Mouse (Mus musculus): ENCODE data around the gene Cox16. TPM values are rescaled to one million over a fixed set of nuclear protein-coding genes. Genes with fewer than 3 reads are reported as not detected.
A peak's percentile ranks its signal among the peaks of the same experiment; 100 is the strongest.

The Cox16 gene
- total RNA-seq, 1 experiment, result 89.6 TPM

DNA sequence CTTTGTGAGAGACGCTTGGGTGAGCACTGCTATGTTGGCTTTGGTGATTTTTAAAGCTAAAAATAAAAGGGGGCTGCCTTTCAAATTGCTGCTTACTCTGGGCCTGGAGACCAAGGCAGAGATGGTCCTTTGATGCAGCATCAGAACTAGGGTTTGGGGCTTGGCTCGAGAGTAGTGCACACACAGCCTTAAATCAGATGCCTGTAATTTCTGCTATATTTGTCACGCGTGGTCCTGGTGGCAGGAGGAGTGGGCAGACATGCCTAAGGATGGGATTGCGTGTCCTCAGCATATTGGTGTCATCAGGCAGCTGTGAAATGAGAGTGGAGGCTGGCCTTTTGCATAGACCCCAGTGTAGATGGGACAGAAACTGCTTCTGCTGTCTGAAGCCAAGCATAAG lies 151.1 kb downstream of the Cox16 start:
- no peak overlapping the region for H3K4me3 ChIP-seq (ENCODE audit: insufficient read depth in 1 of 2, low read depth in 1 of 2, low read length in 2 of 2, poor library complexity in 1 of 2, severe bottlenecking in 1 of 2)
- no peaks in the 10 kb centered on the region; a peak in 1 of 4 replicates for H3K4me1 ChIP-seq (ENCODE audit: control insufficient read depth in 2 of 2, insufficient read depth in 2 of 2, low read length in 2 of 2, poor library complexity in 1 of 2)
- TF ChIP-seq MAFK (IDR thresholded peaks at IDR 0.05; ENCODE audit: insufficient read depth, low read depth, low read length), result no peak
- H3K27ac ChIP-seq (ENCODE audit: insufficient read depth, low read depth, low read length, poor library complexity, severe bottlenecking), result no peak overlapping the region
- in situ Hi-C loops (cut with MboI; ENCODE audit: low sequenced_read_pairs in 2 of 2, unreplicated experiment in 2 of 2), result no loop called here
- H3K36me3 ChIP-seq (ENCODE audit: control insufficient read depth, insufficient read depth, low read length, poor library complexity, severe bottlenecking), result no peaks in the 10 kb centered on the region
- DNase-seq (ENCODE audit: low read depth, low spot score), result no peak
- H3K9ac ChIP-seq (ENCODE audit: insufficient read depth, low read depth, low read length, poor library complexity, severe bottlenecking), result no peak overlapping the region
- H3K9me3 ChIP-seq (ENCODE audit: control insufficient read depth, insufficient read depth, low read depth, low read length), result no peaks in the 10 kb centered on the region

DNA sequence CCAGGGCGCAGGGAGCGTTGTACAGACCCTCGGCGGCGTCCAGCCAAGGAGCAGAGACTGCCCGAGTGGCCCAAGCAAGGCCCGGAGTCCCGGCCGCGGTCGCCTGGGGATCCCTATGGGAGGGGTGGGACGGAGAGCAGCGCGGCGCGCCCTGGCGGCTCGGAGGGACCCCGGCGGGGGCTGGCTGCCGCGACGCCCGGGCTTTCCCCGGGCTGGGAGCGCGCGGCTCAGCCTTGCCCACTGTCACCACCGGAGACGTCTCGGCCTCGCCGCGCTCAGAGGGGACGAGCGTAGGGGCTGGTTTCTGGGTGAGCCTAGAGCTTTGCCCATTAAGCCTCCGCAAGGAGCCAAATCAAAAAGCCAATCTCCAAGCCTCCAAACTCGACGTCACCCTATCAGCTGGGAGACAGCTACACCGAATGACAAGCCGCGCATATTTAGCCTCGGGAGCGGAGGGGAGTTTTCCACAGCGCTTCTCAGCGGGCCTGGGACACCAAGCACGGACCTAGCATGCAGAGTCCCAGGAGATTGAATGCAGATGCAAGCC lies 152.0 kb downstream of the Cox16 start, which contains the start of gene Slc8a3:
TSS of gene Slc8a3 (minus strand) at position 306 of the 547 bp plus-strand sequence.
- Histone ChIP-seq H3K27ac (ENCODE audit: insufficient read depth, low read depth, low read length, poor library complexity, severe bottlenecking) (no peak within 1 kb of the TSS), H3K9me3 (ENCODE audit: control insufficient read depth, insufficient read depth, low read depth, low read length) (no peaks in the 10 kb centered on the region), H3K4me1 (ENCODE audit: control insufficient read depth in 2 of 2, insufficient read depth in 2 of 2, low read length in 2 of 2, poor library complexity in 1 of 2) (no peaks in the 10 kb centered on the region; a peak in 1 of 4 replicates), H3K9ac (ENCODE audit: insufficient read depth, low read depth, low read length, poor library complexity, severe bottlenecking) (peak within 1 kb of the TSS; percentile 61), H3K4me3 (ENCODE audit: insufficient read depth in 1 of 2, low read depth in 1 of 2, low read length in 2 of 2, poor library complexity in 1 of 2, severe bottlenecking in 1 of 2) (peak within 1 kb of the TSS; percentile 65 to 73), H3K36me3 (ENCODE audit: control insufficient read depth, insufficient read depth, low read length, poor library complexity, severe bottlenecking) (no peaks in the 10 kb centered on the region)
- DNase-seq (ENCODE audit: low read depth, low spot score), result peak; percentile 27
- in situ Hi-C loops (cut with MboI; ENCODE audit: low sequenced_read_pairs in 2 of 2, unreplicated experiment in 2 of 2), result no loop called here
- TF ChIP-seq MAFK (IDR thresholded peaks at IDR 0.05; ENCODE audit: insufficient read depth, low read depth, low read length) (no peak), ZNF384 (IDR thresholded peaks at IDR 0.05; ENCODE audit: low read depth, low read length) (no peak), HCFC1 (IDR thresholded peaks at IDR 0.05; ENCODE audit: borderline replicate concordance, insufficient read depth, low read length) (no peak), ZC3H11A (IDR thresholded peaks at IDR 0.05; ENCODE audit: borderline replicate concordance, low read depth, low read length) (no peak), CHD2 (IDR thresholded peaks at IDR 0.05; ENCODE audit: low read depth, low read length) (no peak)

DNA sequence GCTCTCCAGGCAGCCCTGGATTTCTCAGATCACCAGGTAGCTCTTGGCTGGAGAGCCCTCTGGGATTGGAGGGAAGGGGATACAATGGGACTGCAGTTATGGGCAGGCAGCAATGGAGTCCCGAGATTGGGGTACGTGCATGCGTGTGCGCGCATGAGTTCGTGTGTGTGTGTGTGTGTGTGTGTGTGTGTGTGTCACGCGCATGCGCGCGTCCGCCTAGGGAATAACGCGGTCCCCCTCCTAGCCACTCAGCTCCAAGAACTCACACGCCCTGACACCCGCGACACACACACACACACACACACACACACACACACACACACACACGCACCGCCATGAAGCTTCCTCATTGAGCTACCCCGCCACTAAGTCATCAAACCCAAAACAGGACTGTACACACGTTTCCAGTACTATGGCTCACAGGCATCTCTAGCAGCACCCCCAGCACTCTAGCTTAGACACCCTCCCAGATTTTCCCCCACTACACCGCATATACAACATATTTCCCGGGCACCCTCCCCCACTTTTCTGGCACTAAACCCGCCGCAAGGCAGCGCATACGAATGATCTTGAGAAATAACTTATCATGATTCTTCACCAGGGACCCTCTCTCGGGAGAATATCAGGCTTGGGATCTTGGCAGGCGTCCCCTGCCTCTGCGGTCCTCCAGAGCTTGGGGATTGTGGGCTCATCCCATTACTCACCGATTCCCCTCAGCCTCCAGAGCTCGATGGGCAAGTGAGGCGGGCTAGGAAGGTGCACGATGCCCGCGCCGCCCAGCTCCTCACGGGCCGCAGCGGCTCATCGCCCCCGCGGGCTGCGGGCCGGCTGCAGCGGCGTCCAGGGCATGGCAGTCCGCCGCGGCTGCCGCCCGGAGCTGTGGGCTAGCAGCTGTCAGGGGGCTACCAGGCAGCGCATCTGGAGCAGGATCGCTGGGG lies 152.7 kb downstream of the Cox16 start:
- Histone ChIP-seq H3K9me3 (ENCODE audit: control insufficient read depth, insufficient read depth, low read depth, low read length) (no peaks in the 10 kb centered on the region), H3K9ac (ENCODE audit: insufficient read depth, low read depth, low read length, poor library complexity, severe bottlenecking) (peak overlapping the region; percentile 61), H3K4me3 (ENCODE audit: insufficient read depth in 1 of 2, low read depth in 1 of 2, low read length in 2 of 2, poor library complexity in 1 of 2, severe bottlenecking in 1 of 2) (peak overlapping the region; percentile 65 to 73), H3K27ac (ENCODE audit: insufficient read depth, low read depth, low read length, poor library complexity, severe bottlenecking) (no peak overlapping the region), H3K36me3 (ENCODE audit: control insufficient read depth, insufficient read depth, low read length, poor library complexity, severe bottlenecking) (no peaks in the 10 kb centered on the region), H3K4me1 (ENCODE audit: control insufficient read depth in 2 of 2, insufficient read depth in 2 of 2, low read length in 2 of 2, poor library complexity in 1 of 2) (no peaks in the 10 kb centered on the region; a peak in 1 of 4 replicates)
- in situ Hi-C loops (cut with MboI; ENCODE audit: low sequenced_read_pairs in 2 of 2, unreplicated experiment in 2 of 2), result no loop called here
- DNase-seq (ENCODE audit: low read depth, low spot score), result peak; percentile 15
- no peak for TF ChIP-seq ZNF384 (IDR thresholded peaks at IDR 0.05; ENCODE audit: low read depth, low read length)
- TF ChIP-seq ZC3H11A (IDR thresholded peaks at IDR 0.05; ENCODE audit: borderline replicate concordance, low read depth, low read length), result no peak
- no peak for TF ChIP-seq CHD2 (IDR thresholded peaks at IDR 0.05; ENCODE audit: low read depth, low read length)
- TF ChIP-seq HCFC1 (IDR thresholded peaks at IDR 0.05; ENCODE audit: borderline replicate concordance, insufficient read depth, low read length), result no peak
- TF ChIP-seq MAFK (IDR thresholded peaks at IDR 0.05; ENCODE audit: insufficient read depth, low read depth, low read length), result no peak

DNA sequence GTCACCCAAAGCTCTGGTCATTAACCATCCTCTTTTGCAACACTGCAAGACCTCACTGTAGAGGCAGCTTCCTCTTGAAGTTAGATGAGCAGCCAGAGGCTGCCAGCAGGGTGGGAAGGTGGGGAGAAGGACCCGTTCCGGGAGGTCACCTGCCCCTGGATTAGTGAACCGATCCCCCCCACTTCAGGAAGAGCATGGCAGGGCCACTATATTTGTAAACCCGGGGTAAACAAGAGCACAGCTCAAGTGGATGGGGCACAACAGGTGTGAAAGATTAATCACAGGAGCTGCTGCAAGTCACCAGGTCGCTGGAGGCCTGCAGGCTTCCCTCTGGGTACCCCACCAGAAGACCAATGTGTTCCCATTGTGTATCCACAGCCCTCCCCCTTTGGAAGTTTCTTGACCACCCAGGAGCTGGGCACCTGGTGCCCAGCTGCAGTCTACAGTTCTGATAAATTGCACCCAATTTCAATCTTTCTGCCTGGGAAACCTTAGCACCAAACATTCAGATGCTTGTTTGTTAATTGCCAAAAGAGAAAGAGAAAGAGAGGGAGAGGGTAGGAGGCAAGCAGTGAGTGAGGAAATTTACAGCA lies 153.8 kb downstream of the Cox16 start:
- no peak overlapping the region for H3K9ac ChIP-seq (ENCODE audit: insufficient read depth, low read depth, low read length, poor library complexity, severe bottlenecking)
- H3K27ac ChIP-seq (ENCODE audit: insufficient read depth, low read depth, low read length, poor library complexity, severe bottlenecking), result no peak overlapping the region
- no peak for DNase-seq (ENCODE audit: low read depth, low spot score)
- H3K4me3 ChIP-seq (ENCODE audit: insufficient read depth in 1 of 2, low read depth in 1 of 2, low read length in 2 of 2, poor library complexity in 1 of 2, severe bottlenecking in 1 of 2), result no peak overlapping the region
- no peaks in the 10 kb centered on the region for H3K36me3 ChIP-seq (ENCODE audit: control insufficient read depth, insufficient read depth, low read length, poor library complexity, severe bottlenecking)
- in situ Hi-C loops (cut with MboI; ENCODE audit: low sequenced_read_pairs in 2 of 2, unreplicated experiment in 2 of 2), result no loop called here
- TF ChIP-seq CHD2 (IDR thresholded peaks at IDR 0.05; ENCODE audit: low read depth, low read length) (no peak), ZC3H11A (IDR thresholded peaks at IDR 0.05; ENCODE audit: borderline replicate concordance, low read depth, low read length) (no peak), MAFK (IDR thresholded peaks at IDR 0.05; ENCODE audit: insufficient read depth, low read depth, low read length) (no peak), ZNF384 (IDR thresholded peaks at IDR 0.05; ENCODE audit: low read depth, low read length) (no peak), HCFC1 (IDR thresholded peaks at IDR 0.05; ENCODE audit: borderline replicate concordance, insufficient read depth, low read length) (no peak)
- H3K9me3 ChIP-seq (ENCODE audit: control insufficient read depth, insufficient read depth, low read depth, low read length), result no peaks in the 10 kb centered on the region
- no peaks in the 10 kb centered on the region; a peak in 1 of 4 replicates for H3K4me1 ChIP-seq (ENCODE audit: control insufficient read depth in 2 of 2, insufficient read depth in 2 of 2, low read length in 2 of 2, poor library complexity in 1 of 2)
